Mouse (Mus musculus) midbrain, postnatal 0 days (tissue): ENCODE measurements at regions not wholly inside any gene's neighbourhood (a gene's known extent, or its start where the extent isn't known, plus 50 kb on each side); places are given as distances from the start of the nearest gene placed in this dataset.
A peak's percentile ranks its signal among the peaks of the same experiment; 100 is the strongest.

Experiments
- ATAC-seq: fragments of 200-750 bp; cut with Nextera tagmentation; 2 replicates; pipeline ENCODE4 v1.8.0; 2017; ENCODE audit warnings: moderate number of reproducible peaks, mild to moderate bottlenecking, moderate TSS enrichment, moderate library complexity; ENCODE audit not compliant: low FRiP score
- DNase-seq: peaks from one replicate; pipeline ENCODE4 v3.0.0-alpha.2; 2015; ENCODE audit warnings: low spot score
- H3K27ac ChIP-seq: fragments of 300-500 bp; sonication (generic); 2 replicates; pipeline ENCODE4 v1.5.1; 2014; ENCODE audit warnings: low read depth, mild to moderate bottlenecking, low read length, mixed read lengths
- H3K27me3 ChIP-seq: fragments of 300-500 bp; sonication (generic); 2 replicates; pipeline ENCODE4 v1.6.1; 2014; ENCODE audit warnings: low read length, control low read depth, mixed read lengths; ENCODE audit not compliant: insufficient read depth
- H3K36me3 ChIP-seq: fragments of 300-500 bp; sonication (generic); 2 replicates; pipeline ENCODE4 v1.6.1; 2014; ENCODE audit warnings: low read length, control low read depth, mixed read lengths; ENCODE audit not compliant: insufficient read depth
- H3K4me1 ChIP-seq: fragments of 300-500 bp; sonication (generic); 2 replicates; pipeline ENCODE4 v1.6.1; 2014; ENCODE audit warnings: mild to moderate bottlenecking, control low read depth, antibody characterized with exemption, low read length, mixed read lengths; ENCODE audit not compliant: insufficient read depth
- H3K4me2 ChIP-seq: fragments of 300-500 bp; sonication (generic); 2 replicates; pipeline ENCODE4 v1.6.1; 2014; ENCODE audit warnings: low read depth, mild to moderate bottlenecking, low read length, mixed read lengths; ENCODE audit not compliant: poor library complexity, severe bottlenecking
- H3K4me3 ChIP-seq: fragments of 300-500 bp; sonication (generic); 2 replicates; pipeline ENCODE4 v1.5.1; 2014; ENCODE audit warnings: low read depth, mild to moderate bottlenecking, low read length, moderate library complexity
- H3K9ac ChIP-seq: fragments of 300-500 bp; sonication (generic); replicated peaks from 2 replicates; pipeline ENCODE4 v1.6.1; 2014; ENCODE audit warnings: mild to moderate bottlenecking, low read length, moderate library complexity, mixed read lengths; ENCODE audit not compliant: poor library complexity, severe bottlenecking
- H3K9me3 ChIP-seq: fragments of 300-500 bp; sonication (generic); 2 replicates; pipeline ENCODE4 v1.6.1; 2016; ENCODE audit warnings: low read length, control low read depth
- CTCF ChIP-seq: IDR thresholded peaks from 2 replicates; pipeline ENCODE4 v1.5.1; 2016; ENCODE audit warnings: antibody characterized with exemption, mild to moderate bottlenecking
- WGBS: fragments of 180-500 bp; shearing (Covaris S2); extraction: QIAGEN DNeasy Blood & Tissue Kit; methylation state at CpG from one replicate; pipeline ENCODE4 v1.1.7; 2014; 5-methylcytosine and 5-hydroxymethylcytosine counted together

- Histone ChIP-seq H3K4me1 (no peaks in the 10 kb centered on the region; the same call in 1 of the 2 replicates), H3K27ac (no peak overlapping the region), H3K27me3 (no peaks in the 10 kb centered on the region), H3K9ac (no peak overlapping the region), H3K36me3 (no peaks in the 10 kb centered on the region), H3K4me2 (no peak overlapping the region), H3K4me3 (no peak overlapping the region), H3K9me3 (no peaks in the 10 kb centered on the region)
- ATAC-seq (no peak), DNase-seq (no peak)
- TF ChIP-seq CTCF = no peak
- 96% methylated on average over 2 of the region's 2 CpGs for WGBS
Measured at GRCm38 (mm10) chr5:119059223-119059622, 498.7 kb downstream of the Med13l start.

GRCm38 (mm10) chr5:119060886-119061285, 500.4 kb downstream of the Med13l start:
- H3K9me3 ChIP-seq = no peaks in the 10 kb centered on the region
- no peak overlapping the region for H3K27ac ChIP-seq
- no peak overlapping the region for H3K4me3 ChIP-seq
- no peak overlapping the region for H3K9ac ChIP-seq
- no peaks in the 10 kb centered on the region for H3K36me3 ChIP-seq
- no peak overlapping the region for H3K4me2 ChIP-seq
- H3K27me3 ChIP-seq = no peaks in the 10 kb centered on the region
- no peak for TF ChIP-seq CTCF
- DNase-seq = peak; percentile 27
- 19% methylated on average over 4 of the region's 4 CpGs for WGBS
- H3K4me1 ChIP-seq = no peaks in the 10 kb centered on the region
- no peak for ATAC-seq

- 92% methylated on average over 11 of the region's 11 CpGs for WGBS
- no peak overlapping the region for H3K4me3 ChIP-seq
- TF ChIP-seq CTCF = no peak
- no peak overlapping the region for H3K27ac ChIP-seq
- H3K9ac ChIP-seq = no peak overlapping the region
- H3K9me3 ChIP-seq = no peaks in the 10 kb centered on the region
- no peak overlapping the region for H3K4me2 ChIP-seq
- no peaks in the 10 kb centered on the region for H3K27me3 ChIP-seq
- H3K36me3 ChIP-seq = no peaks in the 10 kb centered on the region
- ATAC-seq = no peak
- no peaks in the 10 kb centered on the region for H3K4me1 ChIP-seq
- DNase-seq = no peak
Measured at GRCm38 (mm10) chr5:119062478-119062877, 502.0 kb downstream of the Med13l start.

- no peaks in the 10 kb centered on the region for H3K9me3 ChIP-seq
- H3K4me2 ChIP-seq = no peak overlapping the region
- H3K27me3 ChIP-seq = no peaks in the 10 kb centered on the region
- no peak overlapping the region for H3K4me3 ChIP-seq
- no peaks in the 10 kb centered on the region for H3K4me1 ChIP-seq
- ATAC-seq (no peak), DNase-seq (no peak)
- H3K36me3 ChIP-seq = no peaks in the 10 kb centered on the region
- H3K9ac ChIP-seq = no peak overlapping the region
- WGBS = 83% methylated on average over 6 of the region's 6 CpGs
- no peak overlapping the region for H3K27ac ChIP-seq
- no peak for TF ChIP-seq CTCF
Measured at GRCm38 (mm10) chr5:119066666-119067065, 506.2 kb downstream of the Med13l start.

GRCm38 (mm10) chr5:119069765-119070333, 509.4 kb downstream of the Med13l start:
- Histone ChIP-seq H3K9ac (no peak overlapping the region), H3K4me2 (no peak overlapping the region), H3K27me3 (no peaks in the 10 kb centered on the region), H3K36me3 (no peaks in the 10 kb centered on the region), H3K9me3 (no peaks in the 10 kb centered on the region), H3K4me1 (no peaks in the 10 kb centered on the region), H3K4me3 (no peak overlapping the region), H3K27ac (no peak overlapping the region)
- ATAC-seq = no peak
- 84% methylated on average over 10 of the region's 10 CpGs for WGBS
- no peak for DNase-seq
- TF ChIP-seq CTCF = no peak

GRCm38 (mm10) chr5:119072712-119073111, 512.2 kb downstream of the Med13l start:
- H3K4me3 ChIP-seq = no peak overlapping the region
- no peak overlapping the region for H3K4me2 ChIP-seq
- no peak for DNase-seq
- no peaks in the 10 kb centered on the region for H3K27me3 ChIP-seq
- 95% methylated on average over 14 of the region's 14 CpGs for WGBS
- no peak for TF ChIP-seq CTCF
- H3K9ac ChIP-seq = no peak overlapping the region
- no peaks in the 10 kb centered on the region for H3K36me3 ChIP-seq
- ATAC-seq = no peak
- H3K4me1 ChIP-seq = no peaks in the 10 kb centered on the region
- H3K27ac ChIP-seq = no peak overlapping the region
- no peaks in the 10 kb centered on the region for H3K9me3 ChIP-seq
